20 mouse cellular contexts compared by ENCODE assay signal in genomic region chr8:108930635-108931034, GRCm38 (mm10).
DNase-seq lines count a peak whose midpoint lies in the region; ATAC-seq lines count a peak whose summit lies in the region.
"Had no signal": no experiment of that assay in that cellular context is flagged by ENCODE, and none has a peak within 500 bp of the region (broad histone marks: within the 10 kb centered on the region; RNA-seq: fewer than 3 reads in every experiment).

No protein-coding gene starts in this region.

- 72% methylated on average over 5 of the region's 5 CpGs for WGBS in embryonic facial prominence, embryonic 14.5 days
- WGBS in embryonic facial prominence, embryonic 10.5 days = 71% methylated on average over 5 of the region's 5 CpGs
- WGBS in limb, embryonic 13.5 days = 64% methylated on average over 5 of the region's 5 CpGs
- WGBS in limb, embryonic 10.5 days = 58% methylated on average over 5 of the region's 5 CpGs
- WGBS in midbrain, embryonic 15.5 days = 82% methylated on average over 5 of the region's 5 CpGs
- WGBS in midbrain, embryonic 13.5 days = 84% methylated on average over 5 of the region's 5 CpGs

- H3K4me2 ChIP-seq in embryonic facial prominence, embryonic 14.5 days (ENCODE audit: low read depth, low read length) = no peak overlapping the region
- no peak overlapping the region for H3K4me2 ChIP-seq in limb, embryonic 13.5 days (replicated peaks)
- no peak overlapping the region for H3K4me2 ChIP-seq in midbrain, embryonic 15.5 days
- H3K4me2 ChIP-seq in midbrain, embryonic 13.5 days (replicated peaks) = no peak overlapping the region
- H3K4me2 ChIP-seq: heart, embryonic 11.5 days; limb, embryonic 12.5 days; liver, embryonic 13.5 days had no signal

- no peaks in the 10 kb centered on the region for H3K9me3 ChIP-seq in embryonic facial prominence, embryonic 14.5 days (ENCODE audit: control insufficient read depth, low read length)
- H3K9me3 ChIP-seq in embryonic facial prominence, embryonic 10.5 days = no peaks in the 10 kb centered on the region
- H3K9me3 ChIP-seq in limb, embryonic 13.5 days = no peaks in the 10 kb centered on the region
- no peaks in the 10 kb centered on the region for H3K9me3 ChIP-seq in limb, embryonic 10.5 days (replicated peaks)
- no peaks in the 10 kb centered on the region for H3K9me3 ChIP-seq in midbrain, embryonic 15.5 days
- no peaks in the 10 kb centered on the region for H3K9me3 ChIP-seq in midbrain, embryonic 13.5 days
- H3K9me3 ChIP-seq: forebrain, embryonic 10.5 days; limb, embryonic 12.5 days; liver, embryonic 13.5 days had no signal

- no peak overlapping the region for H3K4me3 ChIP-seq in embryonic facial prominence, embryonic 14.5 days (ENCODE audit: low read depth, low read length)
- H3K4me3 ChIP-seq in embryonic facial prominence, embryonic 10.5 days = no peak overlapping the region
- no peak overlapping the region for H3K4me3 ChIP-seq in limb, embryonic 13.5 days
- H3K4me3 ChIP-seq in limb, embryonic 10.5 days = no peak overlapping the region
- H3K4me3 ChIP-seq in midbrain, embryonic 15.5 days = no peak overlapping the region
- no peak overlapping the region for H3K4me3 ChIP-seq in midbrain, embryonic 13.5 days (replicated peaks)
- H3K4me3 ChIP-seq: forebrain, embryonic 10.5 days; limb, embryonic 12.5 days; liver, embryonic 13.5 days; megakaryocyte, embryonic 14.5 days had no signal

- H3K27ac ChIP-seq in embryonic facial prominence, embryonic 14.5 days (replicated peaks; ENCODE audit: low read depth, low read length) = no peak overlapping the region
- no peak overlapping the region for H3K27ac ChIP-seq in embryonic facial prominence, embryonic 10.5 days (replicated peaks)
- H3K27ac ChIP-seq in limb, embryonic 13.5 days = no peak overlapping the region
- H3K27ac ChIP-seq in limb, embryonic 10.5 days = no peak overlapping the region; the same call in 1 of the 2 replicates
- no peak overlapping the region for H3K27ac ChIP-seq in midbrain, embryonic 15.5 days
- H3K27ac ChIP-seq in midbrain, embryonic 13.5 days = no peak overlapping the region
- H3K27ac ChIP-seq: limb, embryonic 12.5 days; liver, embryonic 13.5 days had no signal

- DNase-seq in embryonic facial prominence, embryonic 14.5 days (ENCODE audit: low spot score) = no peak
- no peak for DNase-seq in embryonic facial prominence, embryonic 10.5 days (ENCODE audit: low spot score)
- no peak for DNase-seq in limb, embryonic 10.5 days (ENCODE audit: low spot score)
- no peak for DNase-seq in heart, adult 9 months (ENCODE audit: low spot score in 2 of 2)
- DNase-seq: adrenal gland, postnatal 36 days; cerebellum, adult 9-10 months; gastrocnemius, postnatal 10 days; kidney, adult 2 months; liver, embryonic 13.5 days; lung, postnatal 14 days; thymus, postnatal 36 days had no signal

- 0 out of 2 replicates have a peak, but pooled peaks have one; percentile 12 for ATAC-seq in embryonic facial prominence, embryonic 14.5 days (ENCODE audit: low read depth)
- ATAC-seq in limb, embryonic 13.5 days (ENCODE audit: low FRiP score, low read depth) = peak; percentile 8; the same call in 1 of the 2 replicates
- ATAC-seq in midbrain, embryonic 15.5 days (replicated peaks) = 0 out of 2 replicates have a peak, but pooled peaks have one; percentile 32
- no peak for ATAC-seq in midbrain, embryonic 13.5 days
- ATAC-seq: forebrain, embryonic 16.5 days; hindbrain, embryonic 16.5 days had no signal

- no peaks in the 10 kb centered on the region for H3K27me3 ChIP-seq in embryonic facial prominence, embryonic 14.5 days (replicated peaks; ENCODE audit: control insufficient read depth, insufficient read depth, low read length)
- no peaks in the 10 kb centered on the region for H3K27me3 ChIP-seq in embryonic facial prominence, embryonic 10.5 days (replicated peaks; ENCODE audit: low read depth, poor library complexity, severe bottlenecking)
- no peaks in the 10 kb centered on the region for H3K27me3 ChIP-seq in limb, embryonic 13.5 days
- no peaks in the 10 kb centered on the region for H3K27me3 ChIP-seq in limb, embryonic 10.5 days (ENCODE audit: low read depth, poor library complexity, severe bottlenecking)
- H3K27me3 ChIP-seq in midbrain, embryonic 15.5 days (replicated peaks) = no peaks in the 10 kb centered on the region
- H3K27me3 ChIP-seq in midbrain, embryonic 13.5 days = no peaks in the 10 kb centered on the region
- H3K27me3 ChIP-seq: limb, embryonic 12.5 days; liver, embryonic 13.5 days; megakaryocyte, embryonic 14.5 days had no signal

- H3K9ac ChIP-seq in embryonic facial prominence, embryonic 14.5 days (ENCODE audit: low read depth, low read length) = no peak overlapping the region
- H3K9ac ChIP-seq in limb, embryonic 13.5 days = no peak overlapping the region
- no peak overlapping the region for H3K9ac ChIP-seq in midbrain, embryonic 15.5 days
- H3K9ac ChIP-seq in midbrain, embryonic 13.5 days (replicated peaks) = no peak overlapping the region
- H3K9ac ChIP-seq: limb, embryonic 12.5 days; liver, embryonic 13.5 days had no signal

- H3K36me3 ChIP-seq in embryonic facial prominence, embryonic 14.5 days (ENCODE audit: control insufficient read depth, insufficient read depth, low read length) = peaks cover 15% of the 10 kb centered on the region
- peaks cover 46% of the 10 kb centered on the region for H3K36me3 ChIP-seq in embryonic facial prominence, embryonic 10.5 days (replicated peaks)
- peaks cover 36% of the 10 kb centered on the region for H3K36me3 ChIP-seq in limb, embryonic 13.5 days
- H3K36me3 ChIP-seq in limb, embryonic 10.5 days = peaks cover 42% of the 10 kb centered on the region
- H3K36me3 ChIP-seq in midbrain, embryonic 15.5 days (replicated peaks) = 0 out of 2 replicates have a peak, but pooled peaks cover 11% of the 10 kb centered on the region
- peaks cover 35% of the 10 kb centered on the region for H3K36me3 ChIP-seq in midbrain, embryonic 13.5 days

- H3K4me1 ChIP-seq in embryonic facial prominence, embryonic 14.5 days (ENCODE audit: control insufficient read depth, insufficient read depth, low read length) = peaks cover 14% of the 10 kb centered on the region
- peaks cover 28% of the 10 kb centered on the region for H3K4me1 ChIP-seq in embryonic facial prominence, embryonic 10.5 days
- H3K4me1 ChIP-seq in limb, embryonic 13.5 days = peaks cover 32% of the 10 kb centered on the region
- peaks cover 49% of the 10 kb centered on the region for H3K4me1 ChIP-seq in limb, embryonic 10.5 days
- H3K4me1 ChIP-seq in midbrain, embryonic 15.5 days = peaks cover 33% of the 10 kb centered on the region
- H3K4me1 ChIP-seq in midbrain, embryonic 13.5 days (replicated peaks) = peaks cover 46% of the 10 kb centered on the region
- H3K4me1 ChIP-seq: megakaryocyte, embryonic 14.5 days had no signal
